Mouse (Mus musculus) Patski (cell line): ENCODE data around the gene Uaca. TPM values are rescaled to one million over a fixed set of nuclear protein-coding genes. Genes with fewer than 3 reads are reported as not detected.
"Not testable (repeated sequence)": the region's sequence is repeated elsewhere in the genome, so short reads cannot be mapped to it uniquely, and the experiment has no call there.

Experiments used
- ATAC-seq: fragments of 100-300 bp; one replicate; pipeline ENCODE4 v1.8.0; 2021
- CTCF ChIA-PET: fragments of 350-600 bp; sonication (Branson Sonifier 250); formaldehyde crosslinking; loops from one replicate; lab custom pipeline; 2022; ENCODE audit warnings: inconsistent platforms; lab: Charles Lee
- POLR2A ChIA-PET: fragments of 350-600 bp; sonication (Branson Sonifier 250); formaldehyde crosslinking; loops from one replicate; lab custom pipeline; 2022; ENCODE audit warnings: antibody characterized with exemption, inconsistent platforms; lab: Charles Lee
- DNase-seq: peaks from one replicate; pipeline ENCODE4 v3.0.0-alpha.2; 2011; ENCODE audit warnings: low read depth, low spot score
- H3K27me3 ChIP-seq: fragments of 371-371 bp; one replicate; pipeline ENCODE4 v1.5.1; 2021
- CTCF ChIP-seq: fragments of 100-300 bp; IDR thresholded peaks from one replicate; pipeline ENCODE4 v1.5.1; 2021
- in situ Hi-C: fragments of 300-500 bp; cut with MboI; formaldehyde crosslinking; loops from 3 replicates; pipeline ENCODE4 v1.11.1; 2018; ENCODE audit warnings: low pct_unique_long_range_greater_than_20kb, mixed read lengths
- polyA plus RNA-seq: library from polyadenylated mRNA; unstranded; gene quantifications from one replicate; pipeline ENCODE4 v1.2.3, GENCODE M21; 2021

The Uaca gene
- polyA plus RNA-seq, 1 experiment from 2014 or later: 16.3 TPM

DNA sequence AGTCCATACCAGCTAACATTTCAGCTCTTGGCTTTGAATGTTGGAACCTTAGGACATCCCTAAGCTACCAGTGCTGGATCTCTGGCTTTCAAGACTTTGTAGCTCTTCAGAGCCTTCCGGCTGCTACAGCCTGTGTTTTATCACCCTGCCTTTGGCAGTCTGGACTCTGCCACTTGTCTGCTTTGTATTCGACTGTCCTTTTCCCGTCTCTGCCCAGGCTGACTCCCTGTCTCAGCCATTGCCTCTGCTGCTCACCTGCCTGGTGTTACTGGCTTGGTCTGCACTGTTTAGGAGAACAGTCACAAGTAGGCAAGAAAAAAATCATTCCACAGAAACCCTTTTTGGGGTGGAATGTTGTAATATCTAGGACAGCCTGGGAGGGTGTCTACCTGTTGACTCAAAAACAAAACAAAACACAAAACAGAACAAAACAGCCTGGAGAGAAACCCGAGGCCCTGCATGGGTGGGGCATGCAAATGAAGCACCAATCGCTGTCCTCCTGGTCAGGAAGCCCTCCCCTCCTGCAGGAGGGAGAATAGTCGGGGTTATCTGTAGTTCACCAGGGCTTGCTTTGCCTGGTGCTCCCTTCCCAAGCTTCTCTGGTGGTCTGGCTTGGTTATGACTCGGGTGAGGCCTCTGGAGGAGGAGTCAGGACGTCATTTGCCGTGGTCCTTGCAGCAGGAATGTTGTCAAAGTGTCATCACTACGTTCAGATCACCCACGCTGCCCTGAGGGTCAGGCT is 19.0 kb downstream of the Uaca start:
- ChIA-PET POLR2A (no interaction called here), CTCF (interaction anchor here (0.8 to 1.8 kb wide), 3 partner anchors 15 to 20 kb away, joined by 3 to 4 read pairs (median 3); no protein-coding TSS in a partner anchor)
- TF ChIP-seq CTCF: no peak
- in situ Hi-C loops: no loop called here
- DNase-seq (no peak), ATAC-seq (no peak)
- H3K27me3 ChIP-seq: no peaks in the 10 kb centered on the region

DNA sequence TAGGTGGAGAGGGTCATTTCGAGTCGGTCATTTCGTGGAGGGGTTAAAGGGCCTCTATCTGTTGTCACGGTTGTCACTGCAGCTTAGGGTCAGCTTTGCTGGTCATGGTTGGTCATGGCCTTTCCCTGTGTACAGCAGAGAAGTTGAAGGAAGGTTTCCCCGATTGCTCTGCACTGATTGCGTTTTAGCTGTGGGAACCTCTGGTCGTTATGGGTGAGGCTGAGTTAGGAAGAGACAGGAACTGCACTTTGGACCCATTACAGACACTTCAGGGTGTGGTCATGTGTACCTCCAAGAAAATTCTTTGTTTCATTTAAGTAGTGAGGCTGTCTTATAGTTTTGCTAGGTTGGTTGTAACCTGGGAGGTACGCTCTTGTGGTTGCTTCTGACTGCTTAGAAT is 21.2 kb downstream of the Uaca start:
- in situ Hi-C loops: loop anchor here (5.0 kb wide), 1 partner anchor 37 kb away; no protein-coding TSS in a partner anchor
- ATAC-seq: no peak
- TF ChIP-seq CTCF: no peak
- no peak for DNase-seq
- no peaks in the 10 kb centered on the region for H3K27me3 ChIP-seq
- CTCF ChIA-PET: interaction anchor here (1.1 to 1.5 kb wide), 2 partner anchors 22 to 42 kb away, joined by 3 to 5 read pairs; no protein-coding TSS in a partner anchor
- POLR2A ChIA-PET: no interaction called here

DNA sequence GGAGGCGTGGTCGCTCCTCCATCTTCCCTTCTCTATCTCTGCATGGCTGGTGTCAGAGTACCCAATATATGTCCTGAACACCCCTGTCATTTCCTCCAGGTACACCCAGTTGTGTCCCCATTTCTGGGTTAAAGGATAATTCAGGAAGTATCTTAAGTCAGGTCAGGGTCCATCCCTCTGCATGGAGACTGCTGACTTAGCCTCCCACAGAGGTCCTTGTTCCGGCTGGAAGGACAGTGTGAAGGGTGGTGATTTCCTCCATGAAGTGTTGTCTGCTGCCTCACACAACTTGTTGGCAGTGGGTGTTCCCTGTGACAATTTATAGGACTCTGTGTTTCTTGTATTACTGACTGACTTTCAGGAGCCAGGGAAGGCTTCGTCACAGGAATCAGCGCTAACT is 23.2 kb downstream of the Uaca start:
- DNase-seq (no peak), ATAC-seq (no peak)
- TF ChIP-seq CTCF: no peak
- ChIA-PET POLR2A (no interaction called here), CTCF (interaction anchor here (1.1 to 2.2 kb wide), 4 partner anchors 11 to 42 kb away, joined by 3 to 11 read pairs (median 4); partner anchors contain the start of gene Uaca)
- in situ Hi-C loops: loop anchor here (5.0 kb wide), 1 partner anchor 35 kb away; no protein-coding TSS in a partner anchor
- no peaks in the 10 kb centered on the region for H3K27me3 ChIP-seq

DNA sequence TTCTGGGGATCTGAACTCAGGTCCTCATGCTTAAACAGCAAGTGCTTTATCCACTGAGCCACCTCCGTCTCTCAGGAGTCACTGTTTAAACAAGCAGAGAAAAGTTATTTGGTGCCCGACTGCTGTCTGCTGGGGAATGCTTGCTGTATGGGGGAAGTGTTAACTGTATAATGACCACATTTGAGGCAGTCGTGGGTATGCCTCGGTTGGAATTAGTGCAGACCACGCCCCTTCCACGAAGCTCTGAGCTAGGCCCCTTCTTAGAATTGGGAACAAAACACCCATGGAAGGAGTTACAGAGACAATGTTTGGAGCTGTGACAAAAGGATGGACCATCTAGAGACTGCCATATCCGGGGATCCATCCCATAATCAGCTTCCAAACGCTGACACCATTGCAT is 24.2 kb downstream of the Uaca start:
- ATAC-seq, DNase-seq, POLR2A ChIA-PET, H3K27me3 ChIP-seq: not testable (repeated sequence)
- in situ Hi-C loops: loop anchor here (5.0 kb wide), 1 partner anchor 34 kb away; no protein-coding TSS in a partner anchor
- CTCF ChIA-PET: interaction anchor here (0.5 to 2.2 kb wide), 6 partner anchors 10 to 79 kb away, joined by 3 to 11 read pairs (median 4); partner anchors contain the start of gene Uaca

DNA sequence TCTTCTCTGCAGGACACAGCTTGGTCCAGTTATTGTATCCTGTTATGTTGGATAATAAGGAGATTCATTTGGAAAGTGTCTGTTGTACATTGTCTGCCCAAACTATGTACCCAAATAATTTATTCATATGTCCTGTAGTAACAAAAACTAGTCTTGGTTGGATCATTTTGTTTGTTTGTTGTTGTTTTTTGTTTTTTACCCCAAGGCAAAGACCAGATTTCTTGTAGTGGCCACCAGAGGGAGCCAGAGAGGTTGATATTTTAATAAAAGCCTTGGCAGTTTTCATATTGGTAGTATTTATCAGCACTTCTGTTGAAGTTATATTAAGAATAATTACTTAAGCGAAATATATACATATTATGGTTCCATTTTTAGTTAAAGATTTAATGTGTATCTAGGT is 25.0 kb downstream of the Uaca start:
- ChIA-PET POLR2A (no interaction called here), CTCF (interaction anchor here (0.5 to 2.2 kb wide), 5 partner anchors 9 to 80 kb away, joined by 3 to 11 read pairs (median 3); no protein-coding TSS in a partner anchor)
- peak; percentile 50 for TF ChIP-seq CTCF
- ATAC-seq (no peak), DNase-seq (no peak)
- no peaks in the 10 kb centered on the region for H3K27me3 ChIP-seq
- in situ Hi-C loops: loop anchor here (5.0 kb wide), 1 partner anchor 33 kb away; no protein-coding TSS in a partner anchor

DNA sequence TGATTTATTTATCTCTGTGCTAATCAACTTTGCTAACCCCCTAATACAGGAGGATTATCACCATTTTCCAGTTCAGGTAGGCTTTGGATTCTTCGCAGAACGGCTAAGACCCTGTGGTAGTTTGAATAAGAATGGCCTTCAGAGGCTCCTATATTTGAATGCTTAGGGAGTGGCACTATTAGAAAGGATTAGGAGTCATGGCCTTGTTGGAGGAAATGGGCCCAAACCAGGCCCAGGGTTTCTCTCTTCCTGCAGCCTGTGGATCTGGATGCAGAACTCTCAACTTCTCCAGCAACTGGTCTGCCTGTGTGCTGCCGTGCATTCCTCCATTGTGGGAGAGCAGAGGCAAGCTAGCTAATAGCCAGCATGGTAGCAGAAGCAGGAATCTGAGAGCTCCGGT is 27.2 kb downstream of the Uaca start:
- no peak for ATAC-seq
- in situ Hi-C loops: no loop called here
- TF ChIP-seq CTCF: no peak
- no peaks in the 10 kb centered on the region for H3K27me3 ChIP-seq
- POLR2A ChIA-PET: interaction anchor here (0.6 kb wide), 1 partner anchor 15 kb away, joined by 3 read pairs; no protein-coding TSS in a partner anchor
- no peak for DNase-seq
- CTCF ChIA-PET: interaction anchor here (0.6 to 3.5 kb wide), 4 partner anchors 9 to 37 kb away, joined by 3 to 11 read pairs (median 8); no protein-coding TSS in a partner anchor

DNA sequence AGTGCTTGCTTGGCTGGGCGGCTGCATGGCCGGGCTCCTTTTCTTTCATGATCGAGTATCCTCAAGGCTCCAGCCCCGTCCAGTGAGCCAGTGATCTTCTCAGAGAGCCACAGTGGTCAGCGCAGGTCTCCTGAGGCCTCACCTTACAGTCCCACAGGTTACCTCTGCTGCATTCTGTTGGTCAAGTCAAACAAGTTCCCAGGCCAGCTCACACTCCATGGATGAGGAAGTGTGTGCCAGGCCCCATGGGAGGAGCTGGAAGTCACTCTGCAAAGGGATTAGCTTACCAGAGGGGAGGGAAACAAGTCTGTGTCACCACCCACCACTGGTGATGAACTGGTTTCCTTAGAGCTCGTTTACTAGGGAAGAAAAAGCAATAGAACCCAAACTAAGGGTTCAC is 28.3 kb downstream of the Uaca start:
- DNase-seq (no peak), ATAC-seq (no peak)
- no peaks in the 10 kb centered on the region for H3K27me3 ChIP-seq
- ChIA-PET POLR2A (interaction anchor here (1.1 kb wide), 1 partner anchor 27 kb away, joined by 4 read pairs; no protein-coding TSS in a partner anchor), CTCF (interaction anchor here (3.5 kb wide), 1 partner anchor 9 kb away, joined by 11 read pairs; no protein-coding TSS in a partner anchor)
- in situ Hi-C loops: no loop called here
- no peak for TF ChIP-seq CTCF

DNA sequence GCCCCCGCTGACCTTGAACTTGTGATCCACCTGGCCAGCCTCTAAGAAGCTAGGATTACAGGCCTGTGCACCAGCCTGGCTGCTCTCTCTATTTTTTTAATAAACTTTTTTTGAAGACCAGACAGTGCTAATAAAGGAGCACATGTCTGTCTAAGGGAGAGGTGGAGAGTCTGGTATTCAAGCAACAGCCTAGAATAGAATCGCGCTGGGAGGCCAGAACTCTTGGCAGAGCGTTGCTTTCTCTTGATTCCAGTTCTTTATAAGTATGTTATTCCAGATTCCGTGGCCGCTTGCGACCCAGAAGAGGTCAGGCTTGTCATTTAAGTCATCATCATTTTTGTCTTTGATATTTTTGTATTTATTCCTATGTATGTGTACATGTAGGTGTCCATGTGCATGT is 31.2 kb downstream of the Uaca start:
- CTCF ChIA-PET: interaction anchor here (1.1 kb wide), 1 partner anchor 27 kb away, joined by 3 read pairs; no protein-coding TSS in a partner anchor

DNA sequence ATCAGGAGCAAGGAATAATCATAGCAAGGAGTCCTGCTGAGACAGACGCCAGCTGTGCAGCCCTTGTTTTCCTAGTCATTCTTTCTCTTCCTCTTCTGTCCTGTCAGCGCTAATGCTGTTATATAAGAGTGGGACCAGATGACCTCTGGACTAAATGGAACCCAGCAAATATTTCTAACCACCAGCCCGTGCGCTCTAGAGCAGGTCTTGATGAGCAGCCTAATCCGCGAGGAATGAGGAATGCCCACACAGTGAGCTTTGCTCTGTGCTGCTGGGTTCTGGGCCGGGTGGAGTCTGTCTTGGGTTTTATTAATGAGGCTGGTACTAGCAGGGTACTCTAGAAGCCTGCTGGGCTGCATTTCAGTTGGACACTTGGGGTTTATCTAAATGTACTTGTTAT is 32.4 kb downstream of the Uaca start:
- in situ Hi-C loops: no loop called here
- ATAC-seq: no peak

More for the DNA sequence above, 31.2 kb downstream of the Uaca start:
- POLR2A ChIA-PET: no interaction called here
- DNase-seq (no peak), ATAC-seq (no peak)
- TF ChIP-seq CTCF: no peak
- H3K27me3 ChIP-seq: no peaks in the 10 kb centered on the region
- in situ Hi-C loops: no loop called here

DNA sequence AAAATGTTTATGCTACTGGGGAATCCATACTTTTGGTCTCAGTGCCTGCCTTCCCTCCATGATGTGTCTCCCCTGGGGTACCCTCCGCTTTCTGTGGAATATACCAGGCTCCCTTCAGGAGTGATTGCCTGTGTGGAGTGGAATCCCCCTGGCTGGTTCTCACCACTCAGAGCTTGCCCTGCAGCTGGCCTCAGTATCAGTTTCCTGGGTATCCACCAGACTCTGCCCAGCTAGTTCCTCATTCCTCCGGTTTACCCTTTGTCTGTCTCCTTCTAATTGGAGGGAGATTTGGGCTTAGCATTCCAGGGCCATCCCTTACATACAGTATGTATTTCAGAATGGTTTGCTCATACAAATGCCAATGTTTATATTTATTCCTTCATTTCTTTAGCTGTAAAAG is 33.9 kb downstream of the Uaca start:
- TF ChIP-seq CTCF: no peak
- H3K27me3 ChIP-seq: no peaks in the 10 kb centered on the region
- in situ Hi-C loops: no loop called here
- ATAC-seq: no peak
- DNase-seq: no peak
- ChIA-PET POLR2A (no interaction called here), CTCF (interaction anchor here (1.0 to 1.7 kb wide), 4 partner anchors 9 to 23 kb away, joined by 3 to 8 read pairs (median 3); no protein-coding TSS in a partner anchor)

More for the DNA sequence above, 32.4 kb downstream of the Uaca start:
- POLR2A ChIA-PET: no interaction called here
- H3K27me3 ChIP-seq: no peaks in the 10 kb centered on the region
- CTCF ChIA-PET: interaction anchor here (0.8 kb wide), 1 partner anchor 33 kb away, joined by 3 read pairs; no protein-coding TSS in a partner anchor
- no peak for DNase-seq
- TF ChIP-seq CTCF: no peak

DNA sequence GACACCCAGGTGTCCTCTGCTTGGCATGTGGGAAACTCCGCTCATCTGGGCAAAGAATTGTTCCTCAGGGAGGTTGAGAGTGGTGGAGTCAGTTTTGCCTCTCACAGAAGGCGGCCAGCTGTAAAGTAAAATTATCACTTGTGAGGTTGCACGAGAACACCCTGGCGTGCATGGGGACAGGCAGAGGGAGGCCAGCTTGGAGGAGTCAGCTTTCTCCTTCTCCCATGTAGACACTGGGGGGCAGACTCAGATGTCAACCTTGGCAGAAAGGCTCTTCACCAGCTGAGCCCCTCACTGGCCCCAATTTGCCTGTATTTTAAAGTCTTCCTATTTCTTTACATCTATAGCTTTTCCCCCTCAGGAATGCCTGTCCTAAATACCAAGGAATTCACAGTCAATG is 35.3 kb downstream of the Uaca start:
- DNase-seq (no peak), ATAC-seq (no peak)
- ChIA-PET CTCF (no interaction called here), POLR2A (interaction anchor here (1.3 kb wide), 1 partner anchor 11 kb away, joined by 7 read pairs; no protein-coding TSS in a partner anchor)
- no peaks in the 10 kb centered on the region for H3K27me3 ChIP-seq
- in situ Hi-C loops: no loop called here
- TF ChIP-seq CTCF: no peak
